Comparison of ENCODE assay signal across 8 mouse cellular contexts in genomic region chr6:117908424-117908900, GRCm38 (mm10). TPM values are rescaled to one million over a fixed set of nuclear protein-coding genes. Genes with fewer than 3 reads are reported as not detected.
DNase-seq lines count a peak whose midpoint lies in the region; ATAC-seq and TF ChIP-seq lines count a peak whose summit lies in the region.

No protein-coding gene starts in this region.

- intact Hi-C loops in left cerebral cortex, postnatal 14 days (cut with DNase I): no loop called here

- 1% methylated on average over 14 of the region's 14 CpGs for WGBS in hindbrain, embryonic 14.5 days
- 1% methylated on average over 14 of the region's 14 CpGs for WGBS in liver, embryonic 12.5 days (ENCODE audit: insufficient replicate concordance)
- whole genome bisulfite sequencing in stomach, embryonic 16.5 days: 2% methylated on average over 14 of the region's 14 CpGs

- no peak for ATAC-seq in hindbrain, embryonic 14.5 days (ENCODE audit: low FRiP score)
- ATAC-seq in liver, embryonic 12.5 days: no peak
- no peak for ATAC-seq in stomach, embryonic 16.5 days (ENCODE audit: insufficient read depth, low FRiP score)

- peak overlapping the region; percentile 66 for H3K27ac ChIP-seq in bone marrow macrophage, adult 2 months (ENCODE audit: insufficient read depth, low read depth, low read length)
- no peak overlapping the region for H3K27ac ChIP-seq in hindbrain, embryonic 14.5 days
- peak overlapping the region; percentile 92 for H3K27ac ChIP-seq in liver, embryonic 12.5 days
- peak overlapping the region; percentile 100 for H3K27ac ChIP-seq in stomach, embryonic 16.5 days (ENCODE audit: low read length)

- DNase-seq in heart, adult 11 months: peak; percentile 85
- no peak for DNase-seq in heart, adult 8-10 months (ENCODE audit: low spot score)
- DNase-seq in hindbrain, embryonic 14.5 days (ENCODE audit: low spot score): no peak
- DNase-seq in cerebellum, postnatal 4 days (ENCODE audit: low spot score in 2 of 2): no peak
- no peak for DNase-seq in left cerebral cortex, postnatal 14 days (ENCODE audit: low spot score in 2 of 2)

- peak overlapping the region; percentile 92 for H3K4me3 ChIP-seq in bone marrow macrophage, adult 2 months (ENCODE audit: insufficient read depth, low read length)
- H3K4me3 ChIP-seq in hindbrain, embryonic 14.5 days (replicated peaks; ENCODE audit: low read length): peak overlapping the region; percentile 74
- H3K4me3 ChIP-seq in liver, embryonic 12.5 days: peak overlapping the region; percentile 97
- peak overlapping the region; percentile 100 for H3K4me3 ChIP-seq in stomach, embryonic 16.5 days (replicated peaks; ENCODE audit: low read length)

- H3K36me3 ChIP-seq in hindbrain, embryonic 14.5 days (replicated peaks; ENCODE audit: control insufficient read depth, insufficient read depth): no peaks in the 10 kb centered on the region
- H3K36me3 ChIP-seq in liver, embryonic 12.5 days: peaks cover 8% of the 10 kb centered on the region; the same call in 1 of the 2 replicates
- H3K36me3 ChIP-seq in stomach, embryonic 16.5 days (ENCODE audit: control insufficient read depth, insufficient read depth, low read length): no peaks in the 10 kb centered on the region

- H3K9me3 ChIP-seq in hindbrain, embryonic 14.5 days (ENCODE audit: control insufficient read depth, low read length): no peaks in the 10 kb centered on the region
- H3K9me3 ChIP-seq in liver, embryonic 12.5 days (replicated peaks): no peaks in the 10 kb centered on the region
- H3K9me3 ChIP-seq in stomach, embryonic 16.5 days (replicated peaks; ENCODE audit: control insufficient read depth, low read length): no peaks in the 10 kb centered on the region

- H3K4me2 ChIP-seq in hindbrain, embryonic 14.5 days (replicated peaks): peak overlapping the region; percentile 99
- peak overlapping the region; percentile 99 for H3K4me2 ChIP-seq in liver, embryonic 12.5 days
- H3K4me2 ChIP-seq in stomach, embryonic 16.5 days (ENCODE audit: low read depth, low read length): peak overlapping the region; percentile 69

- peaks cover 23% of the 10 kb centered on the region for H3K4me1 ChIP-seq in bone marrow macrophage, adult 2 months (ENCODE audit: control insufficient read depth, insufficient read depth, low read length)
- H3K4me1 ChIP-seq in hindbrain, embryonic 14.5 days (replicated peaks; ENCODE audit: control insufficient read depth, insufficient read depth, low read length): peaks cover 25% of the 10 kb centered on the region
- H3K4me1 ChIP-seq in liver, embryonic 12.5 days: peaks cover 72% of the 10 kb centered on the region
- H3K4me1 ChIP-seq in stomach, embryonic 16.5 days (ENCODE audit: control insufficient read depth, insufficient read depth, low read length): peaks cover 21% of the 10 kb centered on the region

- no peak for TF ChIP-seq CTCF in bone marrow macrophage, adult 2 months (IDR thresholded peaks at IDR 0.05; ENCODE audit: low read depth, low read length)

- H3K9ac ChIP-seq in hindbrain, embryonic 14.5 days: peak overlapping the region; percentile 77
- H3K9ac ChIP-seq in liver, embryonic 12.5 days: peak overlapping the region; percentile 99
- H3K9ac ChIP-seq in stomach, embryonic 16.5 days (ENCODE audit: low read length): peak overlapping the region; percentile 100

- TF ChIP-seq POLR2A in bone marrow macrophage, adult 2 months (IDR thresholded peaks at IDR 0.05; ENCODE audit: borderline replicate concordance, low read depth, low read length): no peak

- H3K27me3 ChIP-seq in hindbrain, embryonic 14.5 days (ENCODE audit: control insufficient read depth, insufficient read depth, low read length): no peaks in the 10 kb centered on the region
- H3K27me3 ChIP-seq in liver, embryonic 12.5 days (replicated peaks): no peaks in the 10 kb centered on the region
- H3K27me3 ChIP-seq in stomach, embryonic 16.5 days (ENCODE audit: control insufficient read depth, insufficient read depth, low read length): no peaks in the 10 kb centered on the region

RNA-seq across cellular contexts. Expression of gene Hnrnpf, which starts 8.3 kb away (rescaled TPM):
- total RNA-seq in heart, adult 8-10 months (2022): 100 to 1,000 TPM; 170 to 189 (median 180) TPM
- polyA plus RNA-seq in bone marrow macrophage, adult 2 months (2012; ENCODE audit: insufficient read depth, insufficient read length, missing spikeins): 327 and 355 TPM in 2 replicates
- polyA plus RNA-seq in hindbrain, embryonic 14.5 days (2014; fragmentation: Nextera tagmentation; extraction: Ambion mirVana): 254 and 284 TPM in 2 replicates
- polyA plus RNA-seq in liver, embryonic 12.5 days (2016; fragmentation: Nextera tagmentation; extraction: Ambion mirVana): 702 and 711 TPM in 2 replicates
- polyA plus RNA-seq in stomach, embryonic 16.5 days (2015; fragmentation: Nextera tagmentation; extraction: Ambion mirVana): 688 and 741 TPM in 2 replicates
- 100 to 1,000 TPM; 123 to 145 TPM for total RNA-seq in left cerebral cortex, postnatal 14 days (2021)

RNA-seq across cellular contexts. Expression of gene Fxyd4, which starts 29.0 kb away (rescaled TPM):
- not detected for total RNA-seq in heart, adult 8-10 months (2022)
- polyA plus RNA-seq in bone marrow macrophage, adult 2 months (2012; ENCODE audit: insufficient read depth, insufficient read length, missing spikeins): not detected in 2 replicates
- polyA plus RNA-seq in hindbrain, embryonic 14.5 days (2014; fragmentation: Nextera tagmentation; extraction: Ambion mirVana): 1.3 and 2.6 TPM in 2 replicates
- polyA plus RNA-seq in liver, embryonic 12.5 days (2016; fragmentation: Nextera tagmentation; extraction: Ambion mirVana): 0.72 and 0.73 TPM in 2 replicates
- 2.4 and 4.2 TPM in 2 replicates for polyA plus RNA-seq in stomach, embryonic 16.5 days (2015; fragmentation: Nextera tagmentation; extraction: Ambion mirVana)
- not detected for total RNA-seq in left cerebral cortex, postnatal 14 days (2021)

RNA-seq across cellular contexts. Expression of gene Zfp239, which starts 46.6 kb away (rescaled TPM):
- total RNA-seq in heart, adult 8-10 months (2022): under 1 TPM in 3 of 4 experiments, not detected in 1; 0.22 to 0.41 (median 0.26) TPM
- 0.62 and 1.3 TPM in 2 replicates for polyA plus RNA-seq in bone marrow macrophage, adult 2 months (2012; ENCODE audit: insufficient read depth, insufficient read length, missing spikeins)
- 12.8 and 14.8 TPM in 2 replicates for polyA plus RNA-seq in hindbrain, embryonic 14.5 days (2014; fragmentation: Nextera tagmentation; extraction: Ambion mirVana)
- 4.7 and 5.6 TPM in 2 replicates for polyA plus RNA-seq in liver, embryonic 12.5 days (2016; fragmentation: Nextera tagmentation; extraction: Ambion mirVana)
- polyA plus RNA-seq in stomach, embryonic 16.5 days (2015; fragmentation: Nextera tagmentation; extraction: Ambion mirVana): 4.8 and 6.0 TPM in 2 replicates
- 10 to 100 TPM; 40.2 to 46.0 TPM for total RNA-seq in left cerebral cortex, postnatal 14 days (2021)
